Mouse (Mus musculus) naive thymus-derived CD4-positive, alpha-beta T cell, adult 2 months (primary cell): ENCODE results near the gene Plcb1.

ENCODE experiments used
- DNase-seq: peaks from one replicate; pipeline ENCODE4 v3.0.0-alpha.2; 2011; ENCODE audit warnings: low read depth

Gene Plcb1

GRCm38 (mm10) chr2:134912616-134913015 is 126.7 kb downstream of the Plcb1 start:
- no peak for DNase-seq

GRCm38 (mm10) chr2:134913542-134913941 is 127.7 kb downstream of the Plcb1 start:
- no peak for DNase-seq

- no peak for DNase-seq
These were observed 128.3 kb downstream of the Plcb1 start for GRCm38 (mm10) chr2:134914091-134914550.

- no peak for DNase-seq
These were observed 129.2 kb downstream of the Plcb1 start for GRCm38 (mm10) chr2:134915035-134915434.

- DNase-seq: no peak
These were observed 134.9 kb downstream of the Plcb1 start for GRCm38 (mm10) chr2:134920611-134921280.

- DNase-seq: no peak
These were observed 136.9 kb downstream of the Plcb1 start for GRCm38 (mm10) chr2:134922636-134923375.

GRCm38 (mm10) chr2:134924143-134924655 is 138.3 kb downstream of the Plcb1 start:
- DNase-seq: no peak

GRCm38 (mm10) chr2:134926266-134926665 is 140.4 kb downstream of the Plcb1 start:
- DNase-seq: no peak

GRCm38 (mm10) chr2:134927072-134927471 is 141.2 kb downstream of the Plcb1 start:
- no peak for DNase-seq

GRCm38 (mm10) chr2:134929452-134929851 is 143.6 kb downstream of the Plcb1 start:
- no peak for DNase-seq

GRCm38 (mm10) chr2:134930961-134931360 is 145.1 kb downstream of the Plcb1 start:
- no peak for DNase-seq

GRCm38 (mm10) chr2:134931756-134932421 is 146.0 kb downstream of the Plcb1 start:
- no peak for DNase-seq

GRCm38 (mm10) chr2:134935469-134935868 is 149.6 kb downstream of the Plcb1 start:
- no peak for DNase-seq

GRCm38 (mm10) chr2:134935970-134936649 is 150.2 kb downstream of the Plcb1 start:
- DNase-seq: no peak

- no peak for DNase-seq
These were observed 151.8 kb downstream of the Plcb1 start for GRCm38 (mm10) chr2:134937666-134938065.

- DNase-seq: no peak
These were observed 156.2 kb downstream of the Plcb1 start for GRCm38 (mm10) chr2:134942039-134942438.

- DNase-seq: no peak
These were observed 157.1 kb downstream of the Plcb1 start for GRCm38 (mm10) chr2:134942919-134943318.

- no peak for DNase-seq
These were observed 160.5 kb downstream of the Plcb1 start for GRCm38 (mm10) chr2:134946331-134946730.

- no peak for DNase-seq
These were observed 161.0 kb downstream of the Plcb1 start for GRCm38 (mm10) chr2:134946911-134947310.

- DNase-seq: no peak
These were observed 166.2 kb downstream of the Plcb1 start for GRCm38 (mm10) chr2:134952088-134952487.

- no peak for DNase-seq
These were observed 170.6 kb downstream of the Plcb1 start for GRCm38 (mm10) chr2:134956436-134956835.

- no peak for DNase-seq
These were observed 180.3 kb downstream of the Plcb1 start for GRCm38 (mm10) chr2:134966131-134966530.
